9 mouse cellular contexts compared by ENCODE assay signal in genomic region chr5:24602751-24603343, GRCm38 (mm10). TPM values are rescaled to one million over a fixed set of nuclear protein-coding genes. Genes with fewer than 3 reads are reported as not detected.
DNase-seq lines count a peak whose midpoint lies in the region; ATAC-seq and TF ChIP-seq lines count a peak whose summit lies in the region.
"Had no signal": no experiment of that assay in that cellular context is flagged by ENCODE, and none has a peak within 500 bp of the region (broad histone marks: within the 10 kb centered on the region; RNA-seq: fewer than 3 reads in every experiment).

No protein-coding gene starts in this region.

- H3K4me3 ChIP-seq in left cerebral cortex, adult 2 months, result peak overlapping the region; percentile 49
- H3K4me3 ChIP-seq in hindbrain, embryonic 16.5 days (ENCODE audit: low read length), result peak overlapping the region; percentile 47
- peak overlapping the region; percentile 55 for H3K4me3 ChIP-seq in liver, embryonic 11.5 days (ENCODE audit: low read depth, low read length)
- peak overlapping the region; percentile 66 for H3K4me3 ChIP-seq in neural tube, embryonic 11.5 days (ENCODE audit: low read depth, low read length)

- no peaks in the 10 kb centered on the region for H3K36me3 ChIP-seq in hindbrain, embryonic 16.5 days (ENCODE audit: control insufficient read depth, insufficient read depth, low read length)
- H3K36me3 ChIP-seq in liver, embryonic 11.5 days (ENCODE audit: control insufficient read depth, insufficient read depth, low read length), result no peaks in the 10 kb centered on the region
- H3K36me3 ChIP-seq in neural tube, embryonic 11.5 days (ENCODE audit: control insufficient read depth, insufficient read depth, low read length), result no peaks in the 10 kb centered on the region

- ATAC-seq in hindbrain, embryonic 16.5 days, result peak; percentile 37
- ATAC-seq in liver, embryonic 11.5 days (replicated peaks; ENCODE audit: low FRiP score), result peak; percentile 47
- ATAC-seq in neural tube, embryonic 11.5 days (ENCODE audit: insufficient read depth, low FRiP score, low TSS enrichment), result peak; percentile 15

- H3K27me3 ChIP-seq in hindbrain, embryonic 16.5 days (replicated peaks; ENCODE audit: control insufficient read depth, insufficient read depth, low read length), result no peaks in the 10 kb centered on the region
- H3K27me3 ChIP-seq in liver, embryonic 11.5 days (replicated peaks; ENCODE audit: control insufficient read depth, insufficient read depth, low read length), result peaks cover 99% of the 10 kb centered on the region
- H3K27me3 ChIP-seq in neural tube, embryonic 11.5 days (ENCODE audit: control insufficient read depth, insufficient read depth, low read length), result peaks cover 7% of the 10 kb centered on the region; the same call in 1 of the 2 replicates

- H3K27ac ChIP-seq in left cerebral cortex, adult 2 months, result peak overlapping the region; percentile 87
- H3K27ac ChIP-seq in hindbrain, embryonic 16.5 days (ENCODE audit: low read depth, low read length), result peak overlapping the region; percentile 98
- H3K27ac ChIP-seq in liver, embryonic 11.5 days (ENCODE audit: low read depth, low read length), result peak overlapping the region; percentile 62
- peak overlapping the region; percentile 97 for H3K27ac ChIP-seq in neural tube, embryonic 11.5 days (ENCODE audit: low read depth, low read length)

- H3K9me3 ChIP-seq in hindbrain, embryonic 16.5 days (ENCODE audit: control insufficient read depth, low read length), result no peaks in the 10 kb centered on the region
- no peaks in the 10 kb centered on the region for H3K9me3 ChIP-seq in liver, embryonic 11.5 days (ENCODE audit: control insufficient read depth, low read length)
- no peaks in the 10 kb centered on the region for H3K9me3 ChIP-seq in neural tube, embryonic 11.5 days (ENCODE audit: control insufficient read depth, low read length)

- WGBS in hindbrain, embryonic 16.5 days, result 2% methylated on average over 16 of the region's 16 CpGs
- 4% methylated on average over 16 of the region's 16 CpGs for WGBS in liver, embryonic 11.5 days
- WGBS in neural tube, embryonic 11.5 days, result 1% methylated on average over 16 of the region's 16 CpGs

- peak in 1 of 2 experiments; percentile 61 for DNase-seq in left cerebral cortex, adult 2 months (ENCODE audit: extremely low spot score in 1 of 2, low spot score in 2 of 2)
- no peak for DNase-seq in left cerebral cortex, adult 11 months (ENCODE audit: low spot score)
- DNase-seq in cerebellum, postnatal 10 days, result peak; percentile 80 to 87
- DNase-seq in gastrocnemius, postnatal 10 days, result peak; percentile 80
- DNase-seq in liver, embryonic 11.5 days (ENCODE audit: low spot score), result no peak
- DNase-seq in neural tube, embryonic 11.5 days (ENCODE audit: low spot score), result peak; percentile 84
- no peak for DNase-seq in frontal cortex, postnatal 25 days (ENCODE audit: low spot score in 2 of 2)

- TF ChIP-seq CTCF in left cerebral cortex, adult 2 months (IDR thresholded peaks at IDR 0.05), result no peak

- H3K9ac ChIP-seq in hindbrain, embryonic 16.5 days (ENCODE audit: low read depth, low read length), result peak overlapping the region; percentile 85
- H3K9ac ChIP-seq in liver, embryonic 11.5 days (ENCODE audit: low read depth, low read length), result peak overlapping the region; percentile 68
- H3K9ac ChIP-seq in neural tube, embryonic 11.5 days (ENCODE audit: low read length), result peak overlapping the region; percentile 84

- intact Hi-C loops in left cerebral cortex, adult 2 months (cut with DNase I), result no loop called here

- peaks cover 73% of the 10 kb centered on the region for H3K4me1 ChIP-seq in hindbrain, embryonic 16.5 days (ENCODE audit: control insufficient read depth, insufficient read depth, low read depth, low read length)
- peaks cover 29% of the 10 kb centered on the region for H3K4me1 ChIP-seq in liver, embryonic 11.5 days (replicated peaks; ENCODE audit: control insufficient read depth, insufficient read depth, low read length)
- peaks cover 70% of the 10 kb centered on the region for H3K4me1 ChIP-seq in neural tube, embryonic 11.5 days (ENCODE audit: control insufficient read depth, insufficient read depth, low read length)

- peak overlapping the region; percentile 98 for H3K4me2 ChIP-seq in hindbrain, embryonic 16.5 days (ENCODE audit: low read length)
- peak overlapping the region; percentile 65 for H3K4me2 ChIP-seq in liver, embryonic 11.5 days
- peak overlapping the region; percentile 84 for H3K4me2 ChIP-seq in neural tube, embryonic 11.5 days (ENCODE audit: low read depth)

RNA-seq across cellular contexts. Expression of gene Chpf2, which starts 16.3 kb away (rescaled TPM):
- 10 to 100 TPM; 72.6 to 78.4 TPM for total RNA-seq in left cerebral cortex, adult 2 months (2021)
- 10 to 100 TPM; 19.6 to 29.4 TPM for total RNA-seq in gastrocnemius, postnatal 10 days (2021)
- 20.6 and 21.9 TPM in 2 replicates for polyA plus RNA-seq in hindbrain, embryonic 16.5 days (2015; fragmentation: Nextera tagmentation; extraction: Ambion mirVana)
- 14.6 TPM in 2 replicates for polyA plus RNA-seq in liver, embryonic 11.5 days (2014; fragmentation: Nextera tagmentation; extraction: Ambion mirVana)
- polyA plus RNA-seq in neural tube, embryonic 11.5 days (2014; fragmentation: Nextera tagmentation; extraction: Ambion mirVana), result 10.3 and 13.0 TPM in 2 replicates

RNA-seq across cellular contexts. Expression of gene Smarcd3, which starts 21.4 kb away (rescaled TPM):
- 10 to 100 TPM; 90.4 to 97.4 TPM for total RNA-seq in left cerebral cortex, adult 2 months (2021)
- total RNA-seq in gastrocnemius, postnatal 10 days (2021), result 100 to 1,000 TPM; 122 to 132 TPM
- 128 and 133 TPM in 2 replicates for polyA plus RNA-seq in hindbrain, embryonic 16.5 days (2015; fragmentation: Nextera tagmentation; extraction: Ambion mirVana)
- 13.6 and 15.2 TPM in 2 replicates for polyA plus RNA-seq in liver, embryonic 11.5 days (2014; fragmentation: Nextera tagmentation; extraction: Ambion mirVana)
- polyA plus RNA-seq in neural tube, embryonic 11.5 days (2014; fragmentation: Nextera tagmentation; extraction: Ambion mirVana), result 43.7 and 49.3 TPM in 2 replicates

RNA-seq across cellular contexts. Expression of gene Abcf2, which starts 25.6 kb away (rescaled TPM):
- 10 to 100 TPM; 82.4 to 89.0 TPM for total RNA-seq in left cerebral cortex, adult 2 months (2021)
- total RNA-seq in gastrocnemius, postnatal 10 days (2021), result 10 to 100 TPM; 66.4 to 74.0 TPM
- polyA plus RNA-seq in hindbrain, embryonic 16.5 days (2015; fragmentation: Nextera tagmentation; extraction: Ambion mirVana), result 80.9 and 84.8 TPM in 2 replicates
- 122 and 144 TPM in 2 replicates for polyA plus RNA-seq in liver, embryonic 11.5 days (2014; fragmentation: Nextera tagmentation; extraction: Ambion mirVana)
- 136 and 147 TPM in 2 replicates for polyA plus RNA-seq in neural tube, embryonic 11.5 days (2014; fragmentation: Nextera tagmentation; extraction: Ambion mirVana)

RNA-seq across cellular contexts. Expression of gene 4931409K22Rik, which starts 46.2 kb away (rescaled TPM):
- total RNA-seq in left cerebral cortex, adult 2 months (2021), result under 1 TPM in 1 of 2 experiments, not detected in 1; 0.14 TPM
- not detected for total RNA-seq in gastrocnemius, postnatal 10 days (2021)
- 0.13 and 0.15 TPM in 2 replicates for polyA plus RNA-seq in hindbrain, embryonic 16.5 days (2015; fragmentation: Nextera tagmentation; extraction: Ambion mirVana)
- polyA plus RNA-seq in liver, embryonic 11.5 days (2014; fragmentation: Nextera tagmentation; extraction: Ambion mirVana), result 0.18 TPM in 1 of 2 replicates, not detected in the other
- not detected in 2 replicates for polyA plus RNA-seq in neural tube, embryonic 11.5 days (2014; fragmentation: Nextera tagmentation; extraction: Ambion mirVana)
- total RNA-seq: left cerebral cortex, postnatal 10 days had no signal

Comparison
In these comparisons a context has a peak if more than half of its experiments do, and no peak if none do; other contexts are left out.
1. DNase-seq: peak in cerebellum, postnatal 10 days (2 of 2), gastrocnemius, postnatal 10 days (single experiment) and neural tube, embryonic 11.5 days (single experiment); none in left cerebral cortex, adult 11 months (single experiment), liver, embryonic 11.5 days (single experiment) and frontal cortex, postnatal 25 days (0 of 2).
2. Peak in every context shown above with its lines, with median percentiles within 50 percentile points of each other: H3K27ac ChIP-seq, H3K4me3 ChIP-seq, ATAC-seq, H3K4me2 ChIP-seq and H3K9ac ChIP-seq.